Mouse (Mus musculus): ENCODE measurements around the gene Spire2. TPM values are rescaled to one million over a fixed set of nuclear protein-coding genes. Genes with fewer than 3 reads are reported as not detected.

The Spire2 gene
- polyA plus RNA-seq, 1 experiment from 2014 or later: 5.0 TPM

DNA sequence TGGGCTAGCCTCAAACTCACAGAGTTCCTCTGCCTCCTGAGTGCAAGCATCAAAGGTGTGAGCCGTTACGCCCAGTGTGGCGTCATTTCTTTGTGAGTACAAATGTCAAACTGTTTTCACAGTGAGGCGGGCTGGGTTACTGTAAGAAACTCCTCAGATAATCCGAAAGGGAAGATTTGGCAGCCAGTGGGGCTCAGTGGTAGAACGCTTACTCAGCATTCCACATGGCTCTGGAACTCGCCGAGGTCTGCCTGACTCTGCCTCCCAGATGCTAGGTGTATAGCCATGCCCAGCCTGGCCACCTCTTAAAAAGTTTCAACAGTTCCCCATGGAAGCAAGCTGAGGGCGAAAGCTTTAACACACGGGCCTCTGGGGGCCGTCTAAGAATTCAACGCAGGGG lies 19.6 kb downstream of the Spire2 start:
- H3K4me1 ChIP-seq: peaks cover 55% of the 10 kb centered on the region
- no peak for ATAC-seq (replicated peaks; ENCODE audit: low FRiP score)
- H3K4me2 ChIP-seq: no peak overlapping the region
- peaks cover 4% of the 10 kb centered on the region; the same call in 1 of the 2 replicates for H3K27me3 ChIP-seq
- no peaks in the 10 kb centered on the region for H3K9me3 ChIP-seq (replicated peaks)
- no peak overlapping the region for H3K27ac ChIP-seq
- H3K36me3 ChIP-seq: no peaks in the 10 kb centered on the region
- no peak overlapping the region for H3K9ac ChIP-seq
- H3K4me3 ChIP-seq (replicated peaks): no peak overlapping the region
- 82% methylated on average over 12 of the region's 12 CpGs for WGBS

DNA sequence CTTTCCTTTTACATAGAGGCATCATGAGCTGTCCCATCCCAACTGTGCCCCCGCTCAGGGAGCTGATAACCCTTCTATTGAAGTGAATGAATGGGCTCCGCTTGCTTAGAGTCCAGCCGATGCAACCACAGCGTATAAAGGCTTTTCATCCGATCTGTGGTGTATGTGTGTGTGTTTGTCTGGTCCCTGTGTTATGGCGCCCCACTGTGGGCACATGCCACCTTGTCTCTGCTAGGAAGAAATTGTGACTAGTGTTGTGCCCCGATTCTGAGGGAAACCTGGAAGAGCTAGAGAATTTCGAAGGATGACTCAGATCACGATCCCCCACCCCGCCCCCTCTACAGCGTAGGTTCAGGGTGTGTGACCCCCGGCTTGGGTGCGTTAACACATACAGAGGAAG lies 20.3 kb downstream of the Spire2 start:
- peaks cover 49% of the 10 kb centered on the region for H3K4me1 ChIP-seq
- no peak overlapping the region for H3K9ac ChIP-seq
- H3K4me2 ChIP-seq: peak overlapping the region; percentile 6; the same call in 1 of the 2 replicates
- peaks cover 4% of the 10 kb centered on the region; the same call in 1 of the 2 replicates for H3K27me3 ChIP-seq
- ATAC-seq (replicated peaks; ENCODE audit: low FRiP score): no peak
- no peak overlapping the region for H3K27ac ChIP-seq
- no peaks in the 10 kb centered on the region for H3K9me3 ChIP-seq (replicated peaks)
- H3K36me3 ChIP-seq: no peaks in the 10 kb centered on the region
- WGBS: 43% methylated on average over 13 of the region's 13 CpGs
- H3K4me3 ChIP-seq (replicated peaks): no peak overlapping the region

DNA sequence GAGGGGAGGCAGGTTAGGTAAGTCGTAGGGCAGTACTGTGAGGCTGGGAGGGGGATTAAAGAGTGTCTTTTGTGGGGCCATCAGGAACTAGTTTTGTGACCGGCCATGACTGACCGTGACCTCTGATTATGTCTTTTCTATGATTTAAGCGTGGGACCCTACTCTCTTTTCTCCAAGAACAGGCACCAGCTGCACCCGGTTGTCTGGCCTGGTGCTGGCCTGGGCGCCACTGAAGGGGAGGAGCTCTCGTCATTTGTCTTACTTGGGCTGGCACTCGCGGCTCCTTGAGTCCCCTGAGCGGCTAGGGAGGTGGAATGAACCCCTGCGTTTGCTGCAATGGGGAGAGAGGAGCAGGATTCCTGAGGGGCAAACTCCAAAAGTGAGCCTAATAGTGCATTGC lies 20.7 kb downstream of the Spire2 start:
- no peak overlapping the region for H3K4me2 ChIP-seq
- H3K36me3 ChIP-seq: no peaks in the 10 kb centered on the region
- peaks cover 45% of the 10 kb centered on the region for H3K4me1 ChIP-seq
- H3K4me3 ChIP-seq (replicated peaks): no peak overlapping the region
- no peak overlapping the region for H3K9ac ChIP-seq
- no peaks in the 10 kb centered on the region for H3K9me3 ChIP-seq (replicated peaks)
- 50% methylated on average over 11 of the region's 11 CpGs for WGBS
- ATAC-seq (replicated peaks; ENCODE audit: low FRiP score): no peak
- H3K27ac ChIP-seq: no peak overlapping the region
- H3K27me3 ChIP-seq: peaks cover 4% of the 10 kb centered on the region; the same call in 1 of the 2 replicates

DNA sequence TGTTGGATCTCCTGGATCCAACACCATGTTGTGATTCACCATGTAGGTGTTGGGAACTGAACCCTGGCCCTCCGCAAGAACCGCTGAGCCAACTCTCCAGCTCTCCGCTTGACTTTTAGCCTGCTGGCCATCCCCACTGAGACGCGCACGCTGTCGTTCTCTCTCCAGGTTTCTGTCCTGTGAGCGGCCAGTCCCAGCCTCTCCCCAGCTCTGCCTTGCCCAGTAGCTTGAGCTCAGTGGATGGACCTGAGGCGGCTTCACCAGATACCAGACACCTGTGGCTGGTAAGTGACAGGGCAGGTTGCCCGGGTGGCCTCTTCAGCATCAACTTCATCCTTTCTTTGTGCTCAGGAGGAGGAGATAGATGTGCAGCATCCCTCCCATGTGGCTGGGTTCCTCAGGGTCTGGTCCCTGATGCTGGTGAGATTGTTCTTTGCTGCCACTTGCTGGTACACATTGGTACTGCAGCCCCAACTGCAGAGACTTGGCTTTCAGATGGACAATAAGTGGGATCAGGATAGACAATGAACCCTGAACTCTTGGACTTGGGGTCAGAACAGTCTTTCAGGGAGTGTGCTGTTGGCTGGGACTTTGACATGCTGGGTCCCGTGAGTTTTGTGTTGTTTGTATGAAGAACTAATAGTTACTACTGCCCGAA lies 28.7 kb downstream of the Spire2 start:
- Histone ChIP-seq H3K4me2 (no peak overlapping the region), H3K9ac (no peak overlapping the region), H3K36me3 (no peaks in the 10 kb centered on the region), H3K4me1 (no peaks in the 10 kb centered on the region), H3K9me3 (replicated peaks) (no peaks in the 10 kb centered on the region), H3K27ac (no peak overlapping the region), H3K4me3 (replicated peaks) (no peak overlapping the region), H3K27me3 (no peaks in the 10 kb centered on the region)
- ATAC-seq (replicated peaks; ENCODE audit: low FRiP score): peak; percentile 36; the same call in 1 of the 2 replicates
- 53% methylated on average over 12 of the region's 12 CpGs for WGBS

DNA sequence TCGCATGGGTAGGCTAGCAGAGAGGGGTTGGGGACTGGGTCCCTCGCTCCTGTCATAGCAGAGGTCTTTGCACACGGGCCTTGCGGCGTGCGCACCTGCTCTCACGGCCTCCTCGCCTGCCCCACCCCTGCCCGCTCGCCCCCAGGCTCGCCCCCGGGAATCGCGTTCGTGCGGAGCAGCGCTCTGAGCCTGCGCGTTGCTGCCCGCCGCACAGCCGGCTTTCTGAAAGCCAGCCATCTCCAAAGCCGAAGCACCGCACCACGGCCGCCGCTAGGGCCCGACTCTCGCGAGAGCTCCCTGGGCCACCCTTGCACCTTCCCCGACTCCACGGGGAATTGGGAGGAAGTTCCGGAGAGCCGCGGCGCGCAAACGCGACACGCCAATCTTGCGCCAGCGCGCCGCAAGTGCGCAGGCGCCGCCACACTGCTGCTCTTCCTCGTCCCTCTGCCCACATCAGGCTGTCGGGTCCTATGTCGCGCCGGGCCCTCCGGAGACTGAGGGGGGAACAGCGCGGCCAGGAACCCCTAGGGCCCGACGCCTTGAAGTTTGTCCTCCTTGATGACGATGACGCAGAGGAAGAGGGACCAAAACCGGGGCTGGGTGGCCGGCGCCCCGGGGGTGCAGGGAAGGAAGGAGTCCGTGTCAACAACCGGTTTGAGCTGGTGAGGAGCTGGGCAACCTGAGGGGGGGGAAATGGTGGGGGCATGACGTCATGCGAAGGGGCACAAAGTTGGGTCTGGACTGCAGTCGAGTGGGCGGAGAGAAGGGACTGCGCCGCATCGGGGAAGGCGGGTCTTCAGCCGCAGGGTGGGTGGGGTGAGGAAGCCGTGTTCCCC lies 41.1 kb downstream of the Spire2 start, which contains the start of gene Tcf25:
TSS of gene Tcf25 (plus strand) at position 351 of the 836 bp plus-strand sequence.
- Histone ChIP-seq H3K4me3 (replicated peaks) (peak within 1 kb of the TSS; percentile 91), H3K9me3 (replicated peaks) (no peaks in the 10 kb centered on the region), H3K4me2 (peak within 1 kb of the TSS; percentile 90), H3K27me3 (no peaks in the 10 kb centered on the region), H3K4me1 (peaks cover 19% of the 10 kb centered on the region), H3K36me3 (peaks cover 22% of the 10 kb centered on the region), H3K27ac (peak within 1 kb of the TSS; percentile 99), H3K9ac (peak within 1 kb of the TSS; percentile 83)
- under 1% methylated on average over 75 of the region's 75 CpGs for WGBS
- ATAC-seq (replicated peaks; ENCODE audit: low FRiP score): peak; percentile 92

DNA sequence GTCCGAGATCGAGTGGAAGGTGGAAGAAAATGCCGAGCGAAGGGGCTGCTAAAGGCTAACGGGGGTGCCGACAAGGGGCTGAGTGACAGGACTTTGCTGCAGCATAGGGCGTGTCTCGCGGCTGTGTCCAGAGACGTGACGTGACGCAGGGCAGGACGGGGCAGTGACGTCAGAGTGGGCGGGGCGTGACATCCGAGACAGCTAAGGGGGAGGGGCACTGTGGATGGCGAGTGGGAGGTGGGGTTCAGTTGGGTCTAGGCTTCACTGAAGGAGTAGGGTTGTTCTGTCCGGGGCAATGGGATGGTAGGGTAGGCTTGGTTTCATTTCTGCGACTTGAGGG lies 41.7 kb downstream of the Spire2 start:
- Histone ChIP-seq H3K27me3 (no peaks in the 10 kb centered on the region), H3K9ac (peak overlapping the region; percentile 83), H3K36me3 (peaks cover 22% of the 10 kb centered on the region), H3K27ac (peak overlapping the region; percentile 99), H3K4me1 (peaks cover 19% of the 10 kb centered on the region), H3K4me2 (peak overlapping the region; percentile 90), H3K4me3 (replicated peaks) (peak overlapping the region; percentile 91), H3K9me3 (replicated peaks) (no peaks in the 10 kb centered on the region)
- peak; percentile 85 for ATAC-seq (replicated peaks; ENCODE audit: low FRiP score)
- WGBS: under 1% methylated on average over 20 of the region's 20 CpGs

DNA sequence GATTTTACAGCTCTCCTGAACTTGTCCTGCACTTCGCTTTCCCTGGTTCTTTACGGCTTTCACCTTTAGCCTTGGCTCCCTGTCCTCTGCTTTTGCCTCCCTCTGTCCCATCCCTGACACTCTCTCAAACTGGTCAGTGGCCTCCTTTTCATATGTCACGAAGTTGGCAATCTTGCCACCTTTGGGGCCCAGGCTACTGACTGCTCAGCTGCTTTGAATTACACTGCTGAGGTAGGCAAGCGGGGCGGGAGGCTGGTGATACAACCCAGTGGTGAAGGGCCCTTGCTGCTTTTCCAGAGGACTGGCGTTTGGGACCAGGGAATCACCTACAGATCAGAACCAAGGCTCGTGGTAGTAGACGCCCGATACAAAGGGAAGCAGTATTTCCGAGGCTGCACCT lies 43.2 kb downstream of the Spire2 start:
- Histone ChIP-seq H3K27me3 (no peaks in the 10 kb centered on the region), H3K9me3 (replicated peaks) (no peaks in the 10 kb centered on the region), H3K4me2 (no peak overlapping the region), H3K9ac (no peak overlapping the region), H3K27ac (no peak overlapping the region), H3K4me1 (peaks cover 19% of the 10 kb centered on the region), H3K4me3 (replicated peaks) (no peak overlapping the region), H3K36me3 (peaks cover 29% of the 10 kb centered on the region)
- WGBS: 87% methylated on average over 10 of the region's 10 CpGs
- ATAC-seq (replicated peaks; ENCODE audit: low FRiP score): no peak

DNA sequence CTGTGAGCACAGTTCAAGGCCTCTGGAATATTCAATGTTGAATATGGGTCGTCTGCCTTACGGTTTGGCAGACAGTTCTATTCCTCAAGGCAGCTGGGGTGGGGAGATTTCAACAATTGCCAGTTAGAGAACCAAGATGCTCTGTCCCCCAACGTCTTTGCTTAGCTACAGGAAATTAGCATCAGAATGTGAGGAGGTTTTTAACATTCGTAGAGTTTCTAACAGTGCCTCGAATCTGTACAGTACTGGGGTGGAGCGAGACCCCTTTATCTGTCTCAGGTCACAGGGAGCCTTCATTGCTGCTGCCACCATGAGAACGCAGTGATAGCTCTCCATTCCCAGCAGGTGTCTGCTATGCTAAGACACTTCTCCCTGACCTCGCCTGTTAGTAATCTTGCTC lies 43.6 kb downstream of the Spire2 start:
- H3K9ac ChIP-seq: no peak overlapping the region
- H3K27me3 ChIP-seq: no peaks in the 10 kb centered on the region
- H3K4me3 ChIP-seq (replicated peaks): no peak overlapping the region
- H3K27ac ChIP-seq: no peak overlapping the region
- H3K4me2 ChIP-seq: no peak overlapping the region
- H3K4me1 ChIP-seq: peaks cover 19% of the 10 kb centered on the region
- 79% methylated on average over 8 of the region's 8 CpGs for WGBS
- no peaks in the 10 kb centered on the region for H3K9me3 ChIP-seq (replicated peaks)
- peaks cover 31% of the 10 kb centered on the region for H3K36me3 ChIP-seq
- no peak for ATAC-seq (replicated peaks; ENCODE audit: low FRiP score)

DNA sequence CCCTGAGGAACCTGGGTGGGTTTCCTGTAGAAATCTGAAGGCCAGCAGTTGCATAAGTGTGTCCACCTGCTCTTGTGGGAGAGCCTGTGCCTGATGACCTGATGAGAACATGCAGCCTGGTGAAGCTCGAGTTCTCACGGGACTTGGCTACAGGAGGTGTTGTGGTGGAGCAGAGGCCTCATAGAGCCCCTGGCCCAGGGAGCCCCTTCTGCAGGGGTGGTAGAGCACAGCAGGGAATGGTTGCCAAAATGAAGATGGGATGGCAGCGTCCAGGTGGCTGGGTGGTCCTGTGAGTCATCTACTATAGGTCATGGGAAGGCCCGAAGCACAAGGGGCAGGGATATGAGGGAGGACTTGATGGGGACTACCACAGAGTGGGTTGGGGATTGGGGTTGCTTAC lies 49.2 kb downstream of the Spire2 start:
- no peaks in the 10 kb centered on the region for H3K4me1 ChIP-seq
- H3K27me3 ChIP-seq: no peaks in the 10 kb centered on the region
- no peak overlapping the region for H3K4me3 ChIP-seq (replicated peaks)
- H3K9ac ChIP-seq: no peak overlapping the region
- no peak overlapping the region for H3K4me2 ChIP-seq
- no peaks in the 10 kb centered on the region for H3K9me3 ChIP-seq (replicated peaks)
- ATAC-seq (replicated peaks; ENCODE audit: low FRiP score): no peak
- no peak overlapping the region for H3K27ac ChIP-seq
- H3K36me3 ChIP-seq: peaks cover 79% of the 10 kb centered on the region
- WGBS: 96% methylated on average over 4 of the region's 4 CpGs

DNA sequence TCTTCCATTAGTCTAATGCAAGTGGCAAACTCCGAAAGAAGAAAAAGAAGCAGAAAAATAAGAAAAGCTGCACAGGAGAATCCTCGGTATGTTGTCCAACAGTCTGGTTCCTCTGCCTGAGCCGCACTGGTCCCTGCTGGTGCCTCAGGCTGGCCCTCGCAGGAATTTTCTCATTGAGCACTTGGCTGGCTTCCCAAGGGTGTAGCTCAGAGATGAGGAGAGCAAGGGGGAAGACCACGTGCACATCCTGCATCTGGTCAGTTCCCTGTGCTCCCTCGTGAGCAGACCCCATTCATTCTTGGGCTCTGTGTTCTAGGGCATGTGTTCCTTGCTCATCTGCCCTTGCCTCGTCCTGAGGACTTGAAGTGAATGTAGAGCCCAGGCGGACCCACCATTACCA lies 50.0 kb downstream of the Spire2 start:
- ATAC-seq (replicated peaks; ENCODE audit: low FRiP score): no peak
- peaks cover 80% of the 10 kb centered on the region for H3K36me3 ChIP-seq

DNA sequence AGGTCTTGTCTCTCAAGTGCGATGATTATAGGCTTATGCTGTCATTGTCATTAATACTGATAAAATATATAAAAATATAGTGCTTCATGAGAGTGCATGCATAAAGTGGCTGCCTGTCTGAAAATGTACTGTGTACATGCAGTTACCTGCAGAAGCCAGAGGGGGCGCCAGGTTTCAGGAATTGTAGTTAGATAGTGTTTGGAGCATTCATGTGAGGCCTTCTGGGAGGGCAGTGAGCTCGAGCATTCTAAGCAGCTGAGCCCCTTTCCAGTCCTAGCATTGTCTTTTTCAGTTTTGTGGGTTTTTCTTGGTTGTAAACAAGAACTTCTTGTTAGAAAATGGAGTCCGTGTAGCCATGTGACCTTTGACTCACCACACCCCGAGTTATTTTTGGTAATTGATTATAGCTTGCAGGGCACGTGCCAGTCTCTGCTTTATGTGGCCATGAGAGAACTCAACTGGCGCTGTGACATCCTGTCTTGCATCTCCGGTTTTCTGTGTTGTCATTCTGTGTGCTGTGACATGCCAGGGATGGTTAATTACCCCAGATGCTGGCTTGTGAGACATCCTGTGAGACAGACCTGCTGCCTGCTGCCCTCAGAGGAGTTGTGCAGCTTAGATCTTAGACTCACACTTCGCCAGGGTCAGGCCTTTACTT lies 52.5 kb downstream of the Spire2 start:
- H3K9ac ChIP-seq: no peak overlapping the region
- peaks cover 94% of the 10 kb centered on the region for H3K36me3 ChIP-seq
- no peaks in the 10 kb centered on the region for H3K4me1 ChIP-seq
- H3K27me3 ChIP-seq: no peaks in the 10 kb centered on the region
- 71% methylated on average over 9 of the region's 9 CpGs for WGBS
- no peak for ATAC-seq (replicated peaks; ENCODE audit: low FRiP score)
- H3K4me3 ChIP-seq (replicated peaks): no peak overlapping the region
- H3K27ac ChIP-seq: no peak overlapping the region
- no peak overlapping the region for H3K4me2 ChIP-seq
- H3K9me3 ChIP-seq (replicated peaks): no peaks in the 10 kb centered on the region

More for the DNA sequence above, 50.0 kb downstream of the Spire2 start:
- H3K9me3 ChIP-seq (replicated peaks): no peaks in the 10 kb centered on the region
- 85% methylated on average over 8 of the region's 8 CpGs for WGBS
- H3K4me3 ChIP-seq (replicated peaks): no peak overlapping the region
- no peaks in the 10 kb centered on the region for H3K4me1 ChIP-seq
- H3K9ac ChIP-seq: no peak overlapping the region
- no peaks in the 10 kb centered on the region for H3K27me3 ChIP-seq
- H3K4me2 ChIP-seq: no peak overlapping the region
- no peak overlapping the region for H3K27ac ChIP-seq

DNA sequence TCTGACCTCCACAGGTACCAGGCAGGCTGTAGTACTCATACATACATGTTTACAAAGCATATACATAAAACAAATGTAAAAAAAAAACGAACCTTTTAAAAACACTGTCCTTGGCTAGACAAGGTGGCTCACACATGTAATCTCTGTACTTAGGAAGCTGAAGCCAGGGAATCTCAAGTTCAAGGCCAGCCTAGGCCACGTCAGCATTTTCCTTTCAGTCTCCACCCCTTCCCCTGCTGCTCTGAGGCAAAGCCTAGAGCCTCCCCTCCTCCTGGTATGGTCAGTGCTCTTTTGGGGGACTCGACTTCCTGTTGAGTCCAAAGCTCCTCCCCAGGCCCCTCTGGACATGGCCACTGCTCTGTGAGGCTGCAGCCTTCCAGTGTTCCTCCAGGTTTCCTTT lies 54.5 kb downstream of the Spire2 start:
- no peak overlapping the region for H3K4me2 ChIP-seq
- H3K27ac ChIP-seq: no peak overlapping the region
- no peak for ATAC-seq (replicated peaks; ENCODE audit: low FRiP score)
- H3K9me3 ChIP-seq (replicated peaks): no peaks in the 10 kb centered on the region
- H3K9ac ChIP-seq: no peak overlapping the region
- no peaks in the 10 kb centered on the region for H3K27me3 ChIP-seq
- peaks cover 100% of the 10 kb centered on the region for H3K36me3 ChIP-seq
- H3K4me3 ChIP-seq (replicated peaks): no peak overlapping the region
- no peaks in the 10 kb centered on the region for H3K4me1 ChIP-seq
- WGBS: 76% methylated on average over 3 of the region's 3 CpGs
